Mouse (Mus musculus) cerebellum, adult 11 months (tissue): Measurements from ENCODE around the gene Myg1.

Experiments
- DNase-seq: peaks from one replicate; pipeline ENCODE4 v3.0.0; 2022

Gene Myg1

GRCm38 (mm10) chr15:102350138-102350941, 18.8 kb downstream of the Myg1 start, which contains the start of gene Aaas:
Gene Aaas (minus strand): TSS chr15:102350771.
- DNase-seq = peak; percentile 93

- no peak for DNase-seq
Measured at GRCm38 (mm10) chr15:102350942-102351291, 19.4 kb downstream of the Myg1 start.

DNA sequence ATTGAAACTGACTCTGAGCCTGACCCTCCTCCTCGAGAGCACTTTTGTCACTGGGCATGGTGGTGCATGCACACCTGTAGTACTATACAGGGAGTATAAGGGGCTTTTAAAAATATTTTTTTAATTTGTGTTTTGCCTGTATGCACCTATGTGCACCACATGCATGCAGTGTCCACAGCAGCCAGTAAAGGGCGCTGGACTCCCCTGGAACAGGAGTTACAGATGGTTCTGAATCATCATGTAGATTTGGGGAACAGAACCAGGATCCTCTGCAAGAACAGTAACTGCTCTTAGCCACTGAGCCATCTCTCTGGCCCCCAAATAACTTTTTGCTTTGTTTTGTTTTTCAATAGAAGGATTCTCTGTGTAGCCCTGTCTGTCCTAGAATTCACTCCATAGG, 20.7 kb downstream of the Myg1 start:
- DNase-seq = no peak

DNA sequence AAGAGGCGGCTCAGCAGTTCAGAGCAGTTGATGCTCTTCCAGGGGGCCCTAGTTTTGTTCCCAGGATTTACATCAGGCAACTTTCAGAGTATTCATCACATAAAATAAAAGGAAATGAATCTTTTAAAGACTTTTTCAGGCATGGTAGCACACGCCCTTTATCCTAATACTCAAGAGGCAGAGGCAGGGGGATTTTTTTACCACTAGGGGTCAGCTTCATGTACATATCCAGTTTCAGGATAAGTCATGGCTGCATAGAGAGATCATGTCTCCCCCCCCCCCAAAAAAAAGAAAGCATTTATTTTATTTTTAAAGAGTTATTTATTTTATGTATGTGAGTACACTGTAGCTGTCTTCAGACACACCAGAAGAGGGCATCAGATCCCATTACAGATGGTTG, 22.5 kb downstream of the Myg1 start:
- DNase-seq = no peak

DNA sequence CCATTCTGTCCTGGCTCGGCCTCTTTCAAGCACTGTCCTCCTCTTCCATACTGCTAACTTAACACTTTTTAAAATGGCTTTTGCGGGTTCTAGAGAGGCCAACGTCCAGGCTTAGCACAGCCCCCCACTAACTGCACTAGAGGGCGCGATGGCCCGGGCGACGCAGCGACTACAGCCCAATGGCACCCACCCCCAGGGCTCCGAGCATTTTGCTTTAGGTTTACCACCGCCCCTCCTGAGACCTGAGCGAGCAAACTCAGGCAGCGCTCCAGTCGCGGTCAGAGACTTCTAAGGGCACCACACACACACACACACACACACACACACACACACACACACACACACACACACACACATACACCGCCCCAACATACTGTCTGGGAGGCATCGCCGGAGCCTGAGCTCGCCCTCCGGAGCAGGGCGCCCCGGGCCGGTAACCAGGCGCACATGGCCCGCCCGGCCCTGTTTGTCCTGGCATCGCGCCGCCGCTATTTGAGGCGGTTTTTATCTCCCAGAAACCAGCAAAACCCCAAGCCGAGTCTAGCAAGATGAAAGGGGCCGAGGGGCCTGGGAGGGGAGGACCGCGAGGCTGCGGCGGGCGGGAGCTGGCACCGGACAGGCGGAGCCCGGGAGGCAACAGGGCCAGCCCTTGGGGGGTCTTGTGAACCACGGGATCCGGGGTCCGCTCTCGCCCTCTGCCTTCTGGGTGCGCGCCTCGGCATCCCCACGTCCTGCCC, 23.8 kb downstream of the Myg1 start:
- no peak for DNase-seq

DNA sequence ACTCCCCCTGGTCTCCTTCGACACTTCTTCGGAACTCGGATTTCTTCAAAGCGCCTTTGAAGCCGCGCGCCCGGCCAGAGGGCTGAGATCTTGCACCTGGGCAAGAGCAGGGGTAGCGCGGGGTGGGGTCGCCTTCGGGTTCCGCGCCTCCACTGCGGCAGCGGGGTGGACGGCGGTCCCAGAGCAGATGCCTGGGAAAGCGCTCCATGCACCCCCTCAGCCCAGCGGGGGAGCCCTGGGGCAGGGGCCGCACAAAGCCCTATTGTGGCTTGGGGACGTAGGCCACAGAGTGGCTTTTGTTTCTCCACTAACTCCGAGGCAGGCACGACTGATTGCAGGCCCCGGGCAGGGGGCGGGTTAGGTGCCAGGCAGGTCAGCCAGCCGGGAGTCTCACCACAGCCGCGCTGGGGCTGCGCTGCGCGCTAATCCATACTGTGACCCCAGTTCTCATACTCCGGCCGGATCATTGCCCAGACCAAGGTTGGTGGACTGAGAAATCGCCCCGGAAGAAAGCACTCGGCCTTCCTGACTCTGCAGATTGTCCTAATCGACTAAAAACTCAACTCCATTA, 24.4 kb downstream of the Myg1 start:
- no peak for DNase-seq

- DNase-seq = no peak
Measured at GRCm38 (mm10) chr15:102356501-102357325, 25.2 kb downstream of the Myg1 start.

- DNase-seq = no peak
Measured at GRCm38 (mm10) chr15:102358126-102358525, 26.6 kb downstream of the Myg1 start.

DNA sequence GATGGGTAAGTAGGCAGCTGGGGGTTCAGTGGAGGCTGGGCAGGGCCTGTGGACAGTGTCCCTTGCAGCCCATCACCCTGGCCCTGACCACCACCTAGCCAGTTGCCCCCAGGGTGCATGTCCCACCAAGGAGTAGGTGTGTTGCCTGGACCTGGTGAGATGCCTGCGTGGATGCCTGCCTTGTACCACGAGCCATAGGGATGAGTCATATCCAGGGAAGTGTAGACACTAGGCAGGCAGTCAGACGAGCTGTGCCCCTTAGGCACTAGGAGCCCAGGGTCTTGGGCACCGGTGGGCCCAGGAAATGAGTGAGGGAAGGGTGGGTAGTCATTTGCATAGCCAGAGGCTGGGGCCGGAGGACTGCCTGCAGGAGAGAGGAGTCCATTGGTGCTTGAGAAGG, 27.3 kb downstream of the Myg1 start:
- no peak for DNase-seq

- no peak for DNase-seq
Measured at GRCm38 (mm10) chr15:102362648-102363047, 31.1 kb downstream of the Myg1 start.

- DNase-seq = no peak
Measured at GRCm38 (mm10) chr15:102364678-102365077, 33.2 kb downstream of the Myg1 start.

- DNase-seq = no peak
Measured at GRCm38 (mm10) chr15:102366238-102366637, 34.7 kb downstream of the Myg1 start.

DNA sequence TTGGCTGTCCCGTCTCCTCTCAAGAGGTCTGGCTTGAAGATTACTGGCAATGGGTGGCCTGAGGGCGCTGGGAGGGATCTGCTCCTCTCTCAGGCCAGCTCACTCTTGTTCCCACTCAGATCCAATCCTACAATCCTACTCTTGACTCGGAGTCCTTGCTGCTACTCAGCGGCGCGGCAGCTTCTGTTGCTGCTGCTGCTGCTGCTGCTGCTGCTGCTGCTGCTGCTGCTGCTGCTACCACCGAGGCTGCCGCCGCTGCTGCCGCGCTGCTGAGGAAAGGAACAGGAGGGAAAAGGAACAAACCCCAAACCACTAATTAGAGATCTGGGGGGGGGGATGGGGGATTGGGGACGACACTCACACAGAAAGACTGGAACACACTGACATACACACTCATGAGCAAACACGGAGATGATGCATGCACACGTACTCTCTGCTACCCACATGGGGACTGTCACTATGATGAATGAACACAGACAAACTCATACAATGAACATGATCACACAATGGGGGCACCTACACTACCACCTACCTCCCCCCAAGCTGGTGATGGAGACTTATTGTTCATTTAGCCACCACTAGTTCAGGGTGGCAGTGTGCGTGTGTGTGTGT, 35.3 kb downstream of the Myg1 start, which contains the start of gene Sp7:
Gene Sp7, minus strand, starts transcription at position 450 of the 612 bp plus-strand sequence.
- DNase-seq = no peak

- DNase-seq = no peak
Measured at GRCm38 (mm10) chr15:102369972-102370371, 38.5 kb downstream of the Myg1 start.

GRCm38 (mm10) chr15:102370727-102371126, 39.2 kb downstream of the Myg1 start:
- no peak for DNase-seq

GRCm38 (mm10) chr15:102376453-102377162, 45.1 kb downstream of the Myg1 start:
- DNase-seq = no peak

DNA sequence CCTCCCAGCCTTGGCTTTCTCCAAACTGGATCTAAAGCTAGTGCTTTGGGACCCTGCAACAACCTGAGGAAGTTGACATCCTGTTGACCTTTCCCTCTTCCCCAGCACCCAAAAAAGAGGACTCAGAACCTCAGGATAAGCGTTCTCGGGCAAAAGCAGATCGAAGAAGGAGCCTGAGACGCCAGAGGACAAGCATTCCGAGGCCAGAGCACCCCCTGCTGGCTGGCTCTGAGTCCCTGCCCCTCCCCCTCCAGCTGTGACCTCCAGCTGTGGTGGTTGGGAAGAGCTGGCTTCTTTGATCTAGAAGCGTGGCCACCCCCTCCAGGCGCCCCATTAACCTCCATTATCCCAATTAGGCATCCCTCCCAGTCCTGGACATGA, 45.6 kb downstream of the Myg1 start:
- DNase-seq = no peak

GRCm38 (mm10) chr15:102377810-102378262, 46.3 kb downstream of the Myg1 start:
- no peak for DNase-seq

- DNase-seq = peak; percentile 74
Measured at GRCm38 (mm10) chr15:102381575-102381974, 50.1 kb downstream of the Myg1 start.

GRCm38 (mm10) chr15:102383671-102384070, 52.2 kb downstream of the Myg1 start:
- no peak for DNase-seq

DNA sequence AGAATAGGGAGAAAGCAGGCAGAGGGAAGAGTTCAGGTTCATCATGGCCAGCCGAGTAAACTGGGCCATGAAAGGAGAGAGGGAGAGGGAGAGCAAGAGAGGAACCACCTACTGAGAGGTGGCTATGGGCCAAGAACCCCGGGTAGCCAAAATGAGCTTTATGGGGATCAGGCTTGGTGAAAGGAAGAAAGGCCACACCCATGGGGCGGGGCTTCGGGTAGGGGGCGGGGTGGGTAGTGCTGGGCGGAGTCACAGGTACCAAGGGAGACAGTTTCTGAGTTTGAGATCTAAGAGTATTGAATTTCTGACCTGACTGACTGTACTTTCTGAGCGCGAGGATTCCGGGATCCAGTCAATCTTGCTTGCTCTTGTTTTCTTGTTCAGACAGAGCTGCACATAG, 55.1 kb downstream of the Myg1 start:
- no peak for DNase-seq
